In genomic region chr7:75847489-75847888, GRCm38 (mm10) we compare ENCODE assay signal across 8 mouse cellular contexts. TPM values are rescaled to one million over a fixed set of nuclear protein-coding genes. Genes with fewer than 3 reads are reported as not detected.
DNase-seq lines count a peak whose midpoint lies in the region; ATAC-seq lines count a peak whose summit lies in the region.

No protein-coding gene starts in this region.

- H3K36me3 ChIP-seq in megakaryocyte, embryonic 14.5 days (replicated peaks; ENCODE audit: low read length) = peaks cover 16% of the 10 kb centered on the region
- peaks cover 14% of the 10 kb centered on the region for H3K36me3 ChIP-seq in liver, embryonic 13.5 days

- H3K9ac ChIP-seq in liver, embryonic 13.5 days = peak overlapping the region; percentile 59

- no peak for ATAC-seq in megakaryocyte, adult 5-6 weeks (ENCODE audit: poor library complexity, severe bottlenecking)
- ATAC-seq in liver, embryonic 13.5 days (ENCODE audit: low read depth) = no peak

- H3K27ac ChIP-seq in liver, embryonic 13.5 days = peak overlapping the region; percentile 16; the same call in 1 of the 2 replicates

- H3K27me3 ChIP-seq in megakaryocyte, embryonic 14.5 days (replicated peaks) = no peaks in the 10 kb centered on the region
- H3K27me3 ChIP-seq in liver, embryonic 13.5 days = no peaks in the 10 kb centered on the region

- peak overlapping the region; percentile 99 for H3K4me3 ChIP-seq in megakaryocyte, embryonic 14.5 days (replicated peaks)
- H3K4me3 ChIP-seq in liver, embryonic 13.5 days (replicated peaks) = peak overlapping the region; percentile 96

- peaks cover 48% of the 10 kb centered on the region for H3K4me1 ChIP-seq in megakaryocyte, embryonic 14.5 days
- H3K4me1 ChIP-seq in liver, embryonic 13.5 days (replicated peaks) = peaks cover 48% of the 10 kb centered on the region

- peak overlapping the region; percentile 88 for H3K4me2 ChIP-seq in liver, embryonic 13.5 days

- 13% methylated on average over 6 of the region's 6 CpGs for whole genome bisulfite sequencing in liver, embryonic 13.5 days (ENCODE audit: insufficient replicate concordance)

- peak; percentile 2 for DNase-seq in cerebellum, adult 11 months
- no peak for DNase-seq in cerebellum, postnatal 4 days (ENCODE audit: low spot score in 2 of 2)
- no peak for DNase-seq in liver, embryonic 13.5 days
- DNase-seq in frontal cortex, postnatal 10 days (ENCODE audit: low spot score in 2 of 2) = no peak
- no peak for DNase-seq in urinary bladder, postnatal 36 days (ENCODE audit: low spot score in 2 of 2)
- DNase-seq in gastrocnemius, postnatal 10 days = no peak

- no peaks in the 10 kb centered on the region for H3K9me3 ChIP-seq in megakaryocyte, embryonic 14.5 days
- H3K9me3 ChIP-seq in liver, embryonic 13.5 days (replicated peaks) = no peaks in the 10 kb centered on the region

RNA-seq across cellular contexts. Expression of gene Klhl25, which starts 0.6 kb away (rescaled TPM):
- 2.8 and 11.9 TPM in 2 replicates for polyA plus RNA-seq in megakaryocyte, embryonic 14.5 days (2012; ENCODE audit: insufficient read depth, low replicate concordance)
- 6.4 and 7.6 TPM in 2 replicates for total RNA-seq in megakaryocyte, adult 5-6 weeks (2015)
- 11.4 and 12.6 TPM in 2 replicates for total RNA-seq in megakaryocyte, adult 5-6 weeks (2017)
- 10.3 and 11.3 TPM in 2 replicates for polyA plus RNA-seq in liver, embryonic 13.5 days (2015; fragmentation: Nextera tagmentation; extraction: Ambion mirVana)
- 1 to 10 TPM; 3.5 to 5.0 TPM for total RNA-seq in gastrocnemius, postnatal 10 days (2021)
